Mouse (Mus musculus): Measurements from ENCODE around the gene Nek10.

- no peak for TF ChIP-seq EP300 (IDR thresholded peaks at IDR 0.05; ENCODE audit: insufficient read depth, low read depth, low read length)
- TF ChIP-seq CTCF (IDR thresholded peaks at IDR 0.05), result no peak
Observed at GRCm38 (mm10) chr14:14852838-14853237, 49.6 kb downstream of the Nek10 start.

Measured in heart, adult 2 months (tissue).